Mouse (Mus musculus) heart, embryonic 16.5 days (tissue): ENCODE data around the gene Alg9. TPM values are rescaled to one million over a fixed set of nuclear protein-coding genes. Genes with fewer than 3 reads are reported as not detected.

Source experiments
- ATAC-seq: fragments of 200-750 bp; cut with Nextera tagmentation; replicated peaks from 2 replicates; pipeline ENCODE4 v1.8.0; 2017; ENCODE audit warnings: moderate number of reproducible peaks; ENCODE audit not compliant: insufficient read depth, low FRiP score; ENCODE audit errors: extremely low read depth
- H3K27ac ChIP-seq: fragments of 300-500 bp; sonication (generic); 2 replicates; pipeline ENCODE4 v1.5.1; 2014; ENCODE audit warnings: mild to moderate bottlenecking, low read length, control low read depth, moderate library complexity
- H3K27me3 ChIP-seq: fragments of 300-500 bp; sonication (generic); 2 replicates; pipeline ENCODE4 v1.6.1; 2014; ENCODE audit warnings: low read length, mixed read lengths; ENCODE audit not compliant: control insufficient read depth, insufficient read depth
- H3K36me3 ChIP-seq: fragments of 300-500 bp; sonication (generic); 2 replicates; pipeline ENCODE4 v1.6.1; 2014; ENCODE audit not compliant: control insufficient read depth, insufficient read depth
- H3K4me1 ChIP-seq: fragments of 300-500 bp; sonication (generic); 2 replicates; pipeline ENCODE4 v1.6.1; 2014; ENCODE audit warnings: low read length, mixed read lengths; ENCODE audit not compliant: control insufficient read depth, insufficient read depth
- H3K4me2 ChIP-seq: fragments of 300-500 bp; sonication (generic); 2 replicates; pipeline ENCODE4 v1.6.1; 2014; ENCODE audit warnings: low read depth, mild to moderate bottlenecking, control low read depth, low read length
- H3K4me3 ChIP-seq: fragments of 300-500 bp; sonication (generic); 2 replicates; pipeline ENCODE4 v1.5.1; 2014; ENCODE audit warnings: mild to moderate bottlenecking, control low read depth, low read length
- H3K9ac ChIP-seq: fragments of 300-500 bp; sonication (generic); 2 replicates; pipeline ENCODE4 v1.6.1; 2014; ENCODE audit warnings: low read length, control low read depth
- H3K9me3 ChIP-seq: fragments of 300-500 bp; sonication (generic); replicated peaks from 2 replicates; pipeline ENCODE4 v1.6.1; 2016; ENCODE audit warnings: low read length; ENCODE audit not compliant: control insufficient read depth
- WGBS: fragments of 180-500 bp; shearing (Covaris S2); extraction: QIAGEN DNeasy Blood & Tissue Kit; methylation state at CpG from one replicate; pipeline ENCODE4 v1.1.7; 2014; 5-methylcytosine and 5-hydroxymethylcytosine counted together
- polyA plus RNA-seq: library from polyadenylated mRNA; unstranded; fragments of >200 nt; fragmentation: Nextera tagmentation; extraction: Ambion mirVana; gene quantifications from 2 replicates; pipeline ENCODE4 v1.2.1, GENCODE M21; 2015

Gene Alg9
- polyA plus RNA-seq, 1 experiment from 2014 or later: 27.2 TPM

DNA sequence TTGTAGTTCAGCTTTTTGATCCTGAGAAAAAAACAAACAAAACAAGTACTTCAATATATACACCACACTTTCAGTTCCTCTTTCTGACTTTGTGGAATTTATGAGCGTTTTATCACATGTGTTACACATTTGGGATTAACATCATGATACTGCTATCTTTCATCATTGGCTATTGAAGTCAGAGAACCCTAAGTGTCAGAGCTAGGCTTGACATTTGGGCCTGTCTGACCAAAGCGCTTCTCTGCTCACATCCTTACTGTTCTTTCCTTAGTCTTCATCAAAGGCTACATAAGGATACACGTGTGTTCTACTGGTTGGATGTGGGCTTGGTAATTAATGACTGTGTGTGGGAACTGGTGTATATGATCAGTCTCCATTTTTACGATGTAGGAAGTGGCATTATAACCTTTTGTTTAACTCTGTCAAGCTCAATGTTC lies 775 bp upstream of the Alg9 start:
- H3K36me3 ChIP-seq: peaks cover 13% of the 10 kb centered on the region
- H3K9ac ChIP-seq: no peak overlapping the region; the same call in 1 of the 2 replicates
- peaks cover 18% of the 10 kb centered on the region for H3K4me1 ChIP-seq
- ATAC-seq: no peak
- H3K4me3 ChIP-seq: no peak overlapping the region
- H3K27ac ChIP-seq: no peak overlapping the region
- H3K27me3 ChIP-seq: no peaks in the 10 kb centered on the region
- peak overlapping the region; percentile 74; the same call in 1 of the 2 replicates for H3K4me2 ChIP-seq
- WGBS: 62% methylated on average over 4 of the region's 4 CpGs
- H3K9me3 ChIP-seq: no peaks in the 10 kb centered on the region

DNA sequence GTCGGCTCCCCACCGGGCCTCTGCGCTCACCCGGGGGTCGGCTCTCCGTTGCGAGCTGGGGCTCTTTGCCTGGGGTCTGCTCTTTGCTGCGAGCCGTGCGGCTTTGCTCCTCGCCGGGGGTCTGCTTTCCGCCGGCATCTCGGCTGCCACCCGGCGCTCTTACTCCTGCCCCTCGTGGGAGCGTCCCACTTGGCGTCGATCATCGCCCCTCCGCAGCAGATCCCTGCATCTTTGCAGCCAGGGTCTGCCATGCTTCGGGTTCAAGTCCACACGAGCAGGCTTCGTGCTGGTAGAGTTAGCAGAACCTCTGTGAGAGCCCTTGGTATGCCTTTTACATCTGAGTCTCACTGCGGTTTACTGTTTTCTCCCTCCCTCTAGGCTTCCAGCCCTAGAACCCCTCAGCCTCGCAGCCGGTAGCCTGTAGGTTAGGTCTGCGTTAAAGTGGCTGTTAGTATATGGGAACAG lies 875 bp downstream of the Alg9 start:
- Histone ChIP-seq H3K36me3 (peaks cover 17% of the 10 kb centered on the region), H3K9me3 (no peaks in the 10 kb centered on the region), H3K27me3 (no peaks in the 10 kb centered on the region), H3K27ac (peak overlapping the region; percentile 74), H3K4me3 (peak overlapping the region; percentile 99), H3K4me2 (peak overlapping the region; percentile 74), H3K4me1 (peaks cover 12% of the 10 kb centered on the region), H3K9ac (peak overlapping the region; percentile 93)
- 1% methylated on average over 30 of the region's 30 CpGs for WGBS
- ATAC-seq: peak; percentile 18

DNA sequence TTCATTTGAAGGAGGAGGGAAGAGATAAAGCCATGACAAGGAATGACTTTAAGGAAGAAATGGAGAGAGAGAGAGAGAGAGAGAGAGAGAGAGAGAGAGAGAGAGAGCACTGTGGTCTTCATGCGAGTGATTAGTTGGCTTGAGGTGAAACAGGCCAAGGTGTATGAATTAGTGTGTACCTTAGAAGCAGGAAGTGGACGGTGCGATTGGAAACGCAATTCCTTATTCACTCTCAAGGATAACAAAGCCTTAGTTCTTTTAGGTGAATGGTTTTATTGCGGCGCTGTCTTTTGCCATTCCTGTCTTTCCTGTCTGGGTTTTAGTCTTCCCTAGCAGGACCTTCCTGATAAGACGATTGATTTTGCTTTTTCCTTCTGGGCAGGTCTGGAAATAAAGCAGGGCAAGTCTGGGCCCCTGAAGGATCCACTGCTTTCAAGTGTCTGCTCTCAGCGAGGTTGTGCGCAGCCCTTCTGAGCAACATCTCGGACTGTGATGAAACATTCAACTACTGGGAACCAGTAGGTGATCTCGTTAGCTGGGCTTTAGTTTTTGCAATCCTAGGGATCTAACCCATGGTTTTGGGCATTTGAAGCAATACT lies 1.4 kb downstream of the Alg9 start:
- Histone ChIP-seq H3K4me1 (peaks cover 12% of the 10 kb centered on the region), H3K36me3 (peaks cover 22% of the 10 kb centered on the region), H3K27me3 (no peaks in the 10 kb centered on the region), H3K9me3 (no peaks in the 10 kb centered on the region), H3K4me2 (peak overlapping the region; percentile 74), H3K9ac (peak overlapping the region; percentile 93), H3K27ac (no peak overlapping the region), H3K4me3 (peak overlapping the region; percentile 99)
- no peak for ATAC-seq
- WGBS: 49% methylated on average over 11 of the region's 11 CpGs

DNA sequence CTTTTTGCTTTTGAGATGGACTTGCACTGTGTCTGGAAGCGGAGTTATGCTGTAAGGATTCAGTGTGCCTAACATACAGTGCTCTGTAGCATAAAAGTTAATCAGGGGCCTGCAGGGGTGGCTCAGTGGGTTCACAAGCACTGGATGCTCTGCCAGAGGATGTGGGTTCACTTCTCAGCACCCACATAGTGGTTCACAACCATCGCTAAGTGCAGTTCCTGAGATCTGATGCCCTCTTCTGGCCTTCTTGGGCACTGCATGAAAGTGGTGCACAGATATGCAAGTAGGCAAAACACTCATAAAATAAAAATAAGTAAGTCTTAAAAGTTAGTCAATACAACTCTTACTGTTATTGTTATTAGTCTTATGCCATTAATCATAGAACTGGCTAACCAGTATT lies 7.3 kb downstream of the Alg9 start:
- Histone ChIP-seq H3K36me3 (peaks cover 50% of the 10 kb centered on the region), H3K4me3 (no peak overlapping the region), H3K27ac (no peak overlapping the region), H3K9me3 (no peaks in the 10 kb centered on the region), H3K9ac (no peak overlapping the region), H3K4me1 (no peaks in the 10 kb centered on the region), H3K4me2 (no peak overlapping the region), H3K27me3 (no peaks in the 10 kb centered on the region)
- 82% methylated on average over 2 of the region's 2 CpGs for WGBS
- no peak for ATAC-seq

DNA sequence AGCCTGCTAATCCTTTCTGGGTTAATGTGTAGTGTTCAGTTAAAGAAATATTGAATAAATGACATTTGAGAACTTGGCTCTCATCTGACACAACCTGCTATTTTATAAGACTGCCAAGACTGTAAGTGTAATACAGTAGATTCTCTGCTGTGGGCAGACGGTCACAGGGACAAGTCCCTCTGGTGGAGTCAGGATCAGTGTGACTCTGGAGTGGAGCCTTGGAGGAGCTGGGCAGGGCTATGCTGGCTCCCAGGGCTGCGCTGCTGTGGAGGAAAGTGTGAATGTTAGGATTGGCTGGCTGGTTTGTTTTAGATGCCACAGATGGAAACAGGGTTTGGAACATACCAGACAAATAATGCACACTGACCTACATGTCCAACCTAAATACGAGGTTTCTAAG lies 20.4 kb downstream of the Alg9 start:
- no peak for ATAC-seq
- no peak overlapping the region for H3K9ac ChIP-seq
- H3K36me3 ChIP-seq: peaks cover 24% of the 10 kb centered on the region
- no peaks in the 10 kb centered on the region for H3K9me3 ChIP-seq
- H3K4me1 ChIP-seq: no peaks in the 10 kb centered on the region
- H3K27ac ChIP-seq: no peak overlapping the region
- WGBS: 89% methylated on average over 3 of the region's 3 CpGs
- no peak overlapping the region for H3K4me2 ChIP-seq
- no peak overlapping the region for H3K4me3 ChIP-seq
- H3K27me3 ChIP-seq: no peaks in the 10 kb centered on the region

DNA sequence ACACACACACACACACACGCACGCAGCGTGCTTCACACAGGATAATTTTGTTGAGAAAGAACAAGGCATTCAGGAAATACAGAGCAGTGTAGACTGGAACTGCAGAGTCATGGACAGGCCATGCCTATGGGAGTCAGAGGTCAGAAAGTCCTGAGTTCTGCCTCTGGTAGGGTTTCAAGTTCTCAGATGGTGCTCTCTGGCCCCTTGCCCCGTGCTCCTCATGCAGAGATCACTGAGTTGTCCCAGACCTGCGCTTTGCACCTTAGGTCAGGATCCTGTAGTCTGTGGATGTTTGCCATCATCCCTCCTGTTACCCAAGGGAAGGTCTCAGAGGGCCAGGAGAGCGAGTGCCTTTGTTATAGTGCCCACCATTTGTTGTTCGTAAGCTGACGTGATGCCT lies 22.0 kb downstream of the Alg9 start:
- H3K9ac ChIP-seq: no peak overlapping the region
- peaks cover 21% of the 10 kb centered on the region for H3K36me3 ChIP-seq
- H3K4me3 ChIP-seq: no peak overlapping the region
- H3K9me3 ChIP-seq: no peaks in the 10 kb centered on the region
- no peak overlapping the region for H3K4me2 ChIP-seq
- no peaks in the 10 kb centered on the region for H3K27me3 ChIP-seq
- H3K4me1 ChIP-seq: no peaks in the 10 kb centered on the region
- no peak for ATAC-seq
- 90% methylated on average over 8 of the region's 8 CpGs for WGBS
- no peak overlapping the region for H3K27ac ChIP-seq

DNA sequence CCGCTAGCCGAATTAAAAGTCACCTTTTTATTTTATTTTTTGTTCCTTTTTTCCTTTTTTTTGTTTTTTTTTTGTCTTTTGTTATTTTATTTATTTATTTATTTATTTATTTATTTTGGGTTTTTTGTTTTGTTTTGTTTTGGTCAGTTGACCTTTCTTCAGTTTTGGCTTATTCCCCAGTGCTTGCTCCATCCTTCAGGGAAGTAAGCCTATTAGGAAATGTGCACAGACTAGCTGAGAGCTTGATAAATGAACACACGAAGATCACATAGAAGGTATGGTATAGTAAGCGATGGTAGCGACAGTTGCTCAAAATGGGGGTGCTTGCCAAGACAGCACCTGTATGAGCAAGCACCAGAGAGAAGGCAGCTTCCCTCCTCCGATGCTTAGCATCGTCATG lies 22.8 kb downstream of the Alg9 start:
- 94% methylated on average over 7 of the region's 7 CpGs for WGBS

DNA sequence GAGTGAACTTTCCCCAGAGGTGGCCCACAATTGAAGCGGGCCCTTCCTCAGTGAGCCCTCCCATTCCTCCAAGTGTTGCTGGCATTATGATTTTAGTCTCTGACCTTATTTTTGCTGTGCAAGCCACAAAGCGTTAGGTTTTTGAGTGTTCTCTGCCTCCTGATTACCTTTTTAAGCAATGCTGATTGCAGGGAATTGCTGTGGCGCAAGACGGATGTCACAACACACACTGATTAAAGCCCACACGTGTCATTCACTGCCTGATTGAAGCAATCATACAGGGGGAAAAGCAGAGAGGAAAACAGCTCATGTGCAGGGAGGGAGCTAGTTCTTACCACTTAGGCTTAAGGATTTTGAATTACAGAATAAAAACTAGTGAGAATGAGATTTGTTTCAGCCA lies 23.5 kb downstream of the Alg9 start:
- no peaks in the 10 kb centered on the region for H3K27me3 ChIP-seq
- H3K27ac ChIP-seq: no peak overlapping the region
- no peaks in the 10 kb centered on the region for H3K4me1 ChIP-seq
- 81% methylated on average over 5 of the region's 5 CpGs for WGBS
- H3K9me3 ChIP-seq: no peaks in the 10 kb centered on the region
- no peak overlapping the region for H3K4me3 ChIP-seq
- no peak overlapping the region for H3K4me2 ChIP-seq
- ATAC-seq: no peak
- H3K36me3 ChIP-seq: peaks cover 19% of the 10 kb centered on the region
- no peak overlapping the region for H3K9ac ChIP-seq

More for the DNA sequence above, 22.8 kb downstream of the Alg9 start:
- Histone ChIP-seq H3K9me3 (no peaks in the 10 kb centered on the region), H3K4me1 (no peaks in the 10 kb centered on the region), H3K27me3 (no peaks in the 10 kb centered on the region), H3K36me3 (peaks cover 17% of the 10 kb centered on the region), H3K4me2 (no peak overlapping the region), H3K4me3 (no peak overlapping the region), H3K9ac (no peak overlapping the region), H3K27ac (no peak overlapping the region)
- ATAC-seq: no peak

DNA sequence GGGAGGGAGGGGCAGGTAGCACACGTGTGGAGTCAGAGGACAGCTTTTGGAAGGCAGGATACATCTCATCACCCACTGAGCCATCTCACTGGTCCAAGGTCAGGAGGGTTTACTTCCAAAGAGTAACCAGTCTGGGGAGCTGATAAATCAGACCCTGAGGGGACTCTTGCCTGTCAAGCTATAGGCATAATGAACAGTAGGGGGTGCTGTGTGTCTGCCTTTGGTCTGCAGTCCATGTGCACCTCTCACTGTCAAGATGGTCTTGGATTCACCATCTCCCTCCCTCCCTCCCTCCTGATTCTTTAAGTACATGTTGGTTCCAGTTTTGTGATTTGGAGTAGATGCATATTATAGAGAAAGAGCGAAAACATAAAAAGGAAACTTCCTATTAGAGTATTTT lies 26.2 kb downstream of the Alg9 start:
- Histone ChIP-seq H3K9ac (no peak overlapping the region), H3K4me3 (no peak overlapping the region), H3K36me3 (peaks cover 19% of the 10 kb centered on the region), H3K4me1 (no peaks in the 10 kb centered on the region), H3K27ac (no peak overlapping the region), H3K4me2 (no peak overlapping the region), H3K27me3 (no peaks in the 10 kb centered on the region), H3K9me3 (no peaks in the 10 kb centered on the region)
- 0 out of 2 replicates have a peak, but pooled peaks have one; percentile 45 for ATAC-seq
- WGBS: 57% methylated on average over 2 of the region's 2 CpGs
